Mouse (Mus musculus): ENCODE measurements around the gene Gm29133.

GRCm38 (mm10) chr3:75774253-75774652 is 26.3 kb downstream of the Gm29133 start:
- no peak for TF ChIP-seq POLR2A (IDR thresholded peaks at IDR 0.05; ENCODE audit: control insufficient read depth, extremely low read depth, insufficient read depth, low read length, poor library complexity)
- TF ChIP-seq CTCF (IDR thresholded peaks at IDR 0.05; ENCODE audit: borderline replicate concordance, control insufficient read depth, extremely low read depth, insufficient read depth, low read length, poor library complexity) = no peak

All from thymus, adult 2 months (tissue).